Comparison of ENCODE assay signal across 8 mouse cellular contexts in genomic region chr16:24394211-24394991, GRCm38 (mm10). TPM values are rescaled to one million over a fixed set of nuclear protein-coding genes. Genes with fewer than 3 reads are reported as not detected.
A peak's percentile ranks its signal among the peaks of the same experiment; 100 is the strongest.
DNase-seq lines count a peak whose midpoint lies in the region; ATAC-seq and TF ChIP-seq lines count a peak whose summit lies in the region.

No protein-coding gene starts in this region.

- no peak for ATAC-seq in stomach, postnatal 0 days (ENCODE audit: low FRiP score, low TSS enrichment)

- no peaks in the 10 kb centered on the region; the same call in 1 of the 2 replicates for H3K4me1 ChIP-seq in cortical plate, adult 2 months (ENCODE audit: control insufficient read depth, insufficient read depth, low read length)
- H3K4me1 ChIP-seq in stomach, postnatal 0 days (replicated peaks; ENCODE audit: control insufficient read depth, insufficient read depth): peaks cover 17% of the 10 kb centered on the region

- DNase-seq in layer of hippocampus, adult 2 months (ENCODE audit: low spot score in 2 of 2): no peak
- DNase-seq in layer of hippocampus, postnatal 36 days: no peak
- peak; percentile 44 for DNase-seq in heart, adult 8-10 months (ENCODE audit: low spot score)
- DNase-seq in kidney, adult 8-10 months: peak; percentile 70 to 74
- DNase-seq in lung, postnatal 4 days: peak; percentile 52 to 56
- peak; percentile 50 for DNase-seq in stomach, postnatal 0 days (ENCODE audit: low spot score)
- no peak for DNase-seq in right cerebral cortex, adult 18-20 months

- no peaks in the 10 kb centered on the region for H3K27me3 ChIP-seq in stomach, postnatal 0 days (ENCODE audit: control insufficient read depth, insufficient read depth, low read length)

- H3K36me3 ChIP-seq in stomach, postnatal 0 days (ENCODE audit: control insufficient read depth, insufficient read depth, low read length): no peaks in the 10 kb centered on the region

- no peak for TF ChIP-seq CTCF in layer of hippocampus, adult 2 months (conservative IDR thresholded peaks at IDR 0.05)
- no peak for TF ChIP-seq CTCF in cortical plate, adult 2 months (IDR thresholded peaks at IDR 0.05; ENCODE audit: extremely low read depth, insufficient read depth, low read length)
- no peak for TF ChIP-seq CTCF in stomach, postnatal 0 days (IDR thresholded peaks at IDR 0.05; ENCODE audit: low read depth)

- no peak for TF ChIP-seq POLR2A in cortical plate, adult 2 months (IDR thresholded peaks at IDR 0.05; ENCODE audit: extremely low read depth, insufficient read depth, low read length)

- peak overlapping the region; percentile 95 for H3K27ac ChIP-seq in layer of hippocampus, adult 2 months
- no peak overlapping the region for H3K27ac ChIP-seq in cortical plate, adult 2 months (ENCODE audit: insufficient read depth, low read length)
- H3K27ac ChIP-seq in stomach, postnatal 0 days (replicated peaks): peak overlapping the region; percentile 100

- H3K9me3 ChIP-seq in stomach, postnatal 0 days (ENCODE audit: control insufficient read depth, low read length): no peaks in the 10 kb centered on the region

- no peak for TF ChIP-seq EP300 in stomach, postnatal 0 days (optimal IDR thresholded peaks at IDR 0.05)

- WGBS in stomach, postnatal 0 days: 2% methylated on average over 18 of the region's 18 CpGs

- peak overlapping the region; percentile 78 for H3K4me2 ChIP-seq in stomach, postnatal 0 days (replicated peaks; ENCODE audit: low read depth)

- H3K4me3 ChIP-seq in layer of hippocampus, adult 2 months: peak overlapping the region; percentile 80
- H3K4me3 ChIP-seq in cortical plate, adult 2 months (ENCODE audit: insufficient read depth, low read length): peak overlapping the region; percentile 76
- H3K4me3 ChIP-seq in stomach, postnatal 0 days (ENCODE audit: low read depth, low read length): peak overlapping the region; percentile 92

- peak overlapping the region; percentile 97 for H3K9ac ChIP-seq in stomach, postnatal 0 days (ENCODE audit: low read length)

RNA-seq across cellular contexts. Expression of gene Lpp, which starts 1.1 kb away (rescaled TPM):
- 10 to 100 TPM; 10.1 to 10.5 TPM for total RNA-seq in layer of hippocampus, adult 2 months (2021)
- total RNA-seq in layer of hippocampus, postnatal 36 days (2021): 10 to 100 TPM in 1 of 2 experiments, 1 to 10 TPM in 1; 7.2 to 11.8 TPM
- 2.5 TPM in 2 replicates for polyA plus RNA-seq in cortical plate, adult 2 months (2012; rRNA removed)
- total RNA-seq in heart, adult 8-10 months (2022): 10 to 100 TPM; 21.5 to 24.7 (median 23.3) TPM
- 49.8 and 51.3 TPM in 2 replicates for polyA plus RNA-seq in stomach, postnatal 0 days (2015; fragmentation: Nextera tagmentation; extraction: Ambion mirVana)

Comparison
In these comparisons a context has a peak if more than half of its experiments do, and no peak if none do; other contexts are left out.
1. DNase-seq: peak in heart, adult 8-10 months (single experiment), kidney, adult 8-10 months (2 of 2), lung, postnatal 4 days (2 of 2) and stomach, postnatal 0 days (single experiment); none in layer of hippocampus, adult 2 months (0 of 2), layer of hippocampus, postnatal 36 days (0 of 2) and right cerebral cortex, adult 18-20 months (single experiment).
2. Peak in every context shown above with its lines, with median percentiles within 50 percentile points of each other: H3K4me3 ChIP-seq.